Comparison of ENCODE assay signal across 11 mouse cellular contexts in the genomic region with DNA sequence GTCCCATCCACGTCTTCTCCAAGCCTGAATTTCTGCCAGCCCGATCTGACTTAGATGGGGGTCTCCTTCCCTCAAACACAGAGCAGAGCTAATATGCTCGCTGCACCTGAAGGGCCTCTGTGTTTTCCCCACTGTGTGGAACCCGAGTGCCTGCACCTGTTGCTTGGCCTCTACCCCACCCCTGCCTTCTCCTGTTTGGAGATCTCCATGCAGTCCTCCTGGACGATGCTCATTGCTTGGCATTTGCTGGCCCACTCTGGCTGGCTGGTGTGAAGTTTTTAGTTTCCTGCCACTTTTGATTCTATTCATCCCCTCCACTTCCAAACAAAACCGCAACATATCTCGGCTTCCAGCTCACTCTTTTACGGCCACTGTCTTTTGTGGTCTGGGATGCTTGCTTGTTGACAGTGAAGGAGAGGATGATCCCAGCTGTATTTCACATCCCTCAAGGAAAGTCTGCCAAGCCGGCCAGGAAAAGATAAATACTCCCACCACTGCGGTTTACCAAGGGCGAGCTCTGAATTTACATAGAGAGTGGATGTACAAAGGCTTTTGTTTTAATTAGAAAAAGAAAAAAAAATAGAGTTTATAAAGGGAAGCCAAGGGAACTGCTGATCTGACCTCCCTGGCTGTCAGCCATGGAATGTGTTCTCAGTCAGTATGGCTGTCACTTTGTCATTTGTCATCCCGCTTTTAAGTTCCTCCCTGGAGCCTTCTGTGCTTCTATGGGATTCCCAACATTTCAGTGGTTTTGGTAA.
A peak's percentile ranks its signal among the peaks of the same experiment; 100 is the strongest.
DNase-seq lines count a peak whose midpoint lies in the region; ATAC-seq lines count a peak whose summit lies in the region.
"Had no signal": no experiment of that assay in that cellular context is flagged by ENCODE, and none has a peak within 500 bp of the region (broad histone marks: within the 10 kb centered on the region; RNA-seq: fewer than 3 reads in every experiment).

No protein-coding gene starts in this region.

- H3K4me1 ChIP-seq in forebrain, embryonic 14.5 days (ENCODE audit: control insufficient read depth, insufficient read depth, low read length), result no peaks in the 10 kb centered on the region
- H3K4me1 ChIP-seq in forebrain, embryonic 10.5 days, result no peaks in the 10 kb centered on the region
- H3K4me1 ChIP-seq in lung, embryonic 16.5 days (replicated peaks; ENCODE audit: control insufficient read depth, insufficient read depth, low read length), result peaks cover 9% of the 10 kb centered on the region

- H3K27me3 ChIP-seq in forebrain, embryonic 14.5 days (replicated peaks; ENCODE audit: control insufficient read depth, insufficient read depth, low read length), result no peaks in the 10 kb centered on the region
- H3K27me3 ChIP-seq in forebrain, embryonic 10.5 days (ENCODE audit: poor library complexity, severe bottlenecking), result no peaks in the 10 kb centered on the region
- no peaks in the 10 kb centered on the region for H3K27me3 ChIP-seq in lung, embryonic 16.5 days (ENCODE audit: control insufficient read depth, insufficient read depth, low read depth, low read length)
- H3K27me3 ChIP-seq: CH12.LX had no signal

- H3K9me3 ChIP-seq in forebrain, embryonic 14.5 days (replicated peaks; ENCODE audit: control insufficient read depth, low read length), result no peaks in the 10 kb centered on the region
- no peaks in the 10 kb centered on the region for H3K9me3 ChIP-seq in forebrain, embryonic 10.5 days
- no peaks in the 10 kb centered on the region for H3K9me3 ChIP-seq in lung, embryonic 16.5 days (ENCODE audit: control insufficient read depth, low read length)

- H3K36me3 ChIP-seq in forebrain, embryonic 14.5 days (ENCODE audit: control insufficient read depth, insufficient read depth, low read length), result no peaks in the 10 kb centered on the region
- no peaks in the 10 kb centered on the region for H3K36me3 ChIP-seq in forebrain, embryonic 10.5 days (replicated peaks)
- H3K36me3 ChIP-seq in lung, embryonic 16.5 days (ENCODE audit: control insufficient read depth, insufficient read depth, low read length), result no peaks in the 10 kb centered on the region

- DNase-seq in forebrain, embryonic 14.5 days (ENCODE audit: low spot score), result peak; percentile 25
- DNase-seq in forebrain, embryonic 10.5 days (ENCODE audit: extremely low spot score, low spot score), result no peak
- peak; percentile 84 for DNase-seq in 3T3-L1 (ENCODE audit: low read depth, low spot score)
- DNase-seq in heart, postnatal 14 days, result peak; percentile 19 to 35
- no peak for DNase-seq in natural killer cell, adult 2 months (ENCODE audit: low spot score in 2 of 2)
- DNase-seq in urinary bladder, adult 2 months (ENCODE audit: low spot score), result no peak
- no peak for DNase-seq in layer of hippocampus, adult 9-11 months
- DNase-seq: retina, postnatal 1 day had no signal

- no peak for ATAC-seq in forebrain, embryonic 14.5 days
- peak; percentile 93 for ATAC-seq in lung, embryonic 16.5 days (ENCODE audit: low read depth)

- H3K9ac ChIP-seq in forebrain, embryonic 14.5 days (ENCODE audit: low read length), result no peak overlapping the region
- no peak overlapping the region for H3K9ac ChIP-seq in lung, embryonic 16.5 days (ENCODE audit: low read length)
- H3K9ac ChIP-seq: liver, embryonic 14.5 days had no signal

- H3K27ac ChIP-seq in forebrain, embryonic 14.5 days (ENCODE audit: low read depth, low read length), result no peak overlapping the region
- no peak overlapping the region for H3K27ac ChIP-seq in forebrain, embryonic 10.5 days
- no peak overlapping the region for H3K27ac ChIP-seq in lung, embryonic 16.5 days (ENCODE audit: low read length)
- H3K27ac ChIP-seq: liver, embryonic 14.5 days had no signal

- intact Hi-C loops in heart, postnatal 14 days (cut with DNase I), result no loop called here

- WGBS in forebrain, embryonic 14.5 days, result 85% methylated on average over 12 of the region's 12 CpGs
- 90% methylated on average over 12 of the region's 12 CpGs for WGBS in forebrain, embryonic 10.5 days
- 36% methylated on average over 12 of the region's 12 CpGs for WGBS in lung, embryonic 16.5 days

- H3K4me2 ChIP-seq in forebrain, embryonic 14.5 days (ENCODE audit: low read length), result no peak overlapping the region
- no peak overlapping the region for H3K4me2 ChIP-seq in lung, embryonic 16.5 days (ENCODE audit: low read depth, low read length)

- H3K4me3 ChIP-seq in forebrain, embryonic 14.5 days (ENCODE audit: low read depth, low read length), result no peak overlapping the region
- no peak overlapping the region for H3K4me3 ChIP-seq in forebrain, embryonic 10.5 days
- no peak overlapping the region for H3K4me3 ChIP-seq in lung, embryonic 16.5 days (ENCODE audit: low read length)

Comparison
In these comparisons a context has a peak if more than half of its experiments do, and no peak if none do; other contexts are left out.
1. DNase-seq: peak in forebrain, embryonic 14.5 days (single experiment), 3T3-L1 (single experiment) and heart, postnatal 14 days (2 of 2); none in forebrain, embryonic 10.5 days (single experiment), natural killer cell, adult 2 months (0 of 2), urinary bladder, adult 2 months (single experiment) and layer of hippocampus, adult 9-11 months (single experiment).